Mouse (Mus musculus) left cerebral cortex, adult 18-20 months (tissue): ENCODE data around the gene Sh3d19. TPM values are rescaled to one million over a fixed set of nuclear protein-coding genes. Genes with fewer than 3 reads are reported as not detected.
A peak's percentile ranks its signal among the peaks of the same experiment; 100 is the strongest.

Experiments
- DNase-seq, 2 experiments: peaks; one replicate each; pipeline ENCODE4 v3.0.0; 2021 to 2022; ENCODE audit warnings: low spot score in 2 of 2, mixed read lengths in 1 of 2
- total RNA-seq, 2 experiments: library from RNA; stranded (reverse); gene quantifications; 2 replicates each; pipeline ENCODE4 v1.2.3; 2021

Gene Sh3d19
- total RNA-seq, 2 experiments from 2014 or later: 13.4 to 14.1 TPM

DNA sequence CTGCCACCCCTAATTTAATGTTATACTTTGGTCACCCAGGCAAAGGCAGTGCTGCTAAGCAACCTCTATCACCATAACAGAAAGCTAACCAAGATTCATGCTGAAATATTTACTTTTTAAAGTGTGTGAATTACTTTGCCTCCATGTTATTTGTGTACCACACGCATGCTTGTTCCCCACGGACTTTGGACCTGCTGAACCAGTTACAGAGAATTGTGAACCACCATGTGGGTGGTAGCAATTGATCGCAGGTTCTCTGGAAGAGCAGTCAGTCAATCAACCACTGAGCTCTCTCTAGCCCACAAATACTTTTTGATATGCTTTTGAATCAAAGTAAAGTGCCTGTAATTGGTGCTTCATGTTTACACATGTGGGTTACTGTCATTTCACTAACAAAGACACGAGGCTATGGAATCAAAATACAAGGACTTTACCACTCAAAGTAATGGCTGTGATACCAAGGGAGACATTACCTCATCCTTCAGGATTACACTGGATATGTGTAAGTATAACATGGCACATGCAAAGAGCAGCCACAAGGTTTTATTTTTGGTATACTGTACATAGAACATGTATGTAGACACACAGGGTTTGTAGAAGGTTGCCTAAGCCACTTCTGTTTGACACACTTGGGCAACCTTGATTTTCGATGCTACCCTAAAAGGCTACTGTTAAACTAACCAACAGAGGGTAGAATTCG is 164.2 kb downstream of the Sh3d19 start:
- DNase-seq: no peak

DNA sequence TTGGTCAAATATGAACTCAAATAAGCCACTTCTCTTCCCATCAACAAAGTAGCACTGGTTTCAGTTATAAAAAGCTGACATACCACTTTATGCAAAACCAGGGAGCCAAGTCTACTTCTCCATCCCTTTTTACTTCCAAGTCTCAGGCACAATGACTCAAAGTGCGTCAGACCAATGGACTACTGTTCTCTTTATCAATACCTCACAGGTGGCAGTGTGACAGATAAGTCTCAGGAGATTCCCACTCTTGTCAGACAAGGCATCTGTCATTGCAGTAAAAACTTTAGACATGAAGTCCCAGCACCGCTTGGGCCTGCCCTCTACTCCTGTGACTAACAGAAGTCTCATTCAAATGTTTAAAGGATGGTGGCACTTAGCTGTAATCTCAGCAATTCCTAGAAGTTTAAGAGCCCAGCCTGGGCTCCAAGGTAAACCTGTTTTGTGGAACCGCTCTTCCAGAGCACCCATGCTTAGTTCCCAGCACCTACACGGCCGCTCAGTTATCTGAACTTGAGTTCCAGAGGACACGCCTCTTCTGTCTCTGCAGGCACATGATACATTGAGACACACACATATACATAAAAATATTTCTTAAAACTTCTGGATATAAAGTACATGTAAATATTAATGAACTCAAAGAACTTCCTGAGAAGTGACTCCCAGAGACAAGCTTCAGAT is 165.1 kb downstream of the Sh3d19 start:
- no peak for DNase-seq

DNA sequence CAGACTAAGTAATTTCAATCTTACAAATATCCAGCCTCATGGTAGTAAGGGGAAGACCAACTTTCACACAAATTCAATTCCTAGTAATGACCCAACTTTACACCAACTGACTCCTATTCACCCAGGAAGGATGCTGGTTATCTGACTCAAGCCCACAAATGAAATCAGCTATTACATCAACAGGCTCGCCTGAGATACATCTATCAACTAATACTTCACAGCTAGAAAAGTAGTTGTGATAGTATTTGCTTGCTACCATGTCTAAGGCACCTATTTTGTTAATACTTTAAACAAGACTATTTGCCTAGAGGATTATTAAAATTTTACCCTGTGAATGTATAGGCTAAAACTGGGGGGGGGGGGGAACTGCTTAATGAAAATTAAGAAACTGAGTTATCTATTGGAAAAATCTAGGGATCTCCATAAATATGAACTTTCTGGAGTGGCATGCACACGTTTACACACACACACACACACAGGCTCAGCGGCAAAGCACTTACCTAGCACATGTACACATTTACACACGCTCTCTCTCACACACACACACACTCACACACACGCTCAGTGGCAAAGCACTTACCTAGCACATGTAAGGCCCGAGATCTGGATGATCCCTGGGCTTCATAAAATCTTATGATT is 166.1 kb downstream of the Sh3d19 start:
- DNase-seq: no peak

DNA sequence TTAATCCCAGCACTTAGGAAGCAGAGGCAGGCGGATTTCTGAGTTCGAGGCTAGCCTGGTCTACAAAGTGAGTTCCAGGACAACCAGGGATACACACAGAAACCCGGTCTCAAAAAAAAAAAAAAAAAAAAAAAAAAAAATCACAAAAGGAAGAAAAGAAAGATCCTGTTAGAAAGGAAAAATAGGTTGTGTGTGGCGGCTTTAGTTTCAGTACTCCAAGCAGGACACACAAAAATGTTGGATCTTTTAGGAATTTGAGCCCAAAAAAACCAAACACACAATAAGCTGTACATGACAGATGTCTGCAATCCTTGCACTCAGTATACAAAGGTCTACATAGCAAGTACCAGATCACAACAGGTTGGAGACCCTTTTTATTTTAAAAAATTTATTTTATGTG is 168.8 kb downstream of the Sh3d19 start:
- no peak for DNase-seq

DNA sequence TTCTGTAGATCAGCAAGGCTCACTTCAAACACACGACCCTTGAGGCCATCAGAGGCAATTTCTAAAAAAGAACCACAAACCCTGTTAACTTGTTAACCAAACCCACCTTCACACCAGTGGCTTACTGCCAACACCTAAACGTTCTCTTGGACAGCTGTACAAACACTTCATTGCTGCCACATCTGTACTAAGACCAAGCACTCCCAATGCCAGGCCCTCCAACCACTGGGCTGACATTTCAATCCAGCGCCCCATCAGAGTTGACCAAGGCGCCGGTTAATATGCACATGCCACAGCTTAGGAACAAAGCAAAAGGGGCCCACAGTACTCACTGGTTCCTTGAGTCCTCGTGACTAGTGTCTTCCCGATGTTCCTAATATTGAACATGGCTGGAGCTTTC is 170.5 kb downstream of the Sh3d19 start:
- DNase-seq: no peak

DNA sequence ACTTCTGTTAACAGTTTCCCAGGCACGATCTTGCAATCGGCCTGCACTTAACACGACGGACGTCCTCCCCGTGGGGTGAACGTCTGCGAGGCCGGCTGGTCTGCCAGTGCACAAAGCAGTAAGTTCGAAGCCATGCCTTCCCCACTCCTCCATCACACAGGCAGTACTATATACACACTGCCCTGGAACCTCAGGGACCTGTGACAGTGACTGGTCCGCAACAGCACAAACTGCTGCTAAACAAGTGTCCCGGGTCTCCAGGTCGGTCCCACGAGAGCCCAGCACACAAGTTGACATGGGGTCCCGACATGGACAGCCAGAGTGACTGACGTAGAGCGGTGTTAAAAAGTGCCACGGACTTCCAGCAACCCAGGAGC is 171.0 kb downstream of the Sh3d19 start:
- DNase-seq: no peak

DNA sequence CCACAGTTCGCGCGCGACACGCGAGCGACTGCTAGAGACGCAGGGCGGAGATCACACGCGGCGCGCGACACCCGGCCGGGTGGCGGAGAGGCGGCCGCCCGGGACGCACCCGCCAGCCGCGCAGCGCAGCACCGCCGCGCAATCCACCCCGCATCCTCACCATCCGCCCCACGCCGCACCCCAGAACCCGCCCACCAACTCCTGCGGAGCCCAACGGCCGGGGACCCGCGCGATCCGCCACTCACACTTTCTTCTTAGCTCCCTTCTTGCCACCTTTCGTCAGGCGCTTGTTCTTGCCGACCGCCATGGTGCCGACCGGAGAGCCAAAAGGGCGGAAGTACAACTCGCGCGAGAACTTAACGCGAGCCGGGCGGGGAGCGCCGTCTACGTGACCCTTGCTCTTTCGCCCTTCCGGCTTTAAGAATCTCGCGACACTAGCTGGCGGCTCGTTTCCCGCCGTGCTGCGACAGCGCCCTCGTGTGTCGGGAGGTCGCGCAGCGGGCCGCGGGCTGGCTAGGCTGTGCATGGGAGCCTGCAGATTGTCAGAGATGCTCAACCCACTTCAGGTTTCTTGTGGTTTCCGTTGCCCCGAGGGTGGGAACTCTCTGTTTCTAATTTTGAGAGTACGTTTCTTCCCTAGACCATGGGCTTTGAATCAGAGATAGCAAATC is 171.5 kb downstream of the Sh3d19 start, which contains the start of gene Rps3a1:
TSS of gene Rps3a1 (minus strand) at position 440 of the 671 bp plus-strand sequence.
- peak; percentile 99 to 100 for DNase-seq

DNA sequence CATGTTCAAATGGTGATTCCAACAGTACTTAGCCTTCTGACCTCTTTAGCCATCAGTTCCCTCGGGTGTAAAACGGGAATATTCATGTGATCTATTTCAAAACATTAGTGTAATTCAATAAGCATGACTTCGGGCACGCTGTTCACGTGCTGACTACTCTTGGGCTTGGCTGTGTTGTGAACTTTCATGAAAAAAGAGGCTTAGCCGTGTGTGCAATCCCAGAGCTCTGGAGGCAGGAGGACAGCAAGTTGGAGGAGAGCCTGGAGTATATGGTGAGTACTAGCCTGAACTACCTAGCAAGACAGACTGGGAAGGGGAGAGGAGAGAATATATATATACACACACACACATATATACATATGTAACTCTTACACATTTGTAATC is 172.0 kb downstream of the Sh3d19 start:
- DNase-seq: no peak

DNA sequence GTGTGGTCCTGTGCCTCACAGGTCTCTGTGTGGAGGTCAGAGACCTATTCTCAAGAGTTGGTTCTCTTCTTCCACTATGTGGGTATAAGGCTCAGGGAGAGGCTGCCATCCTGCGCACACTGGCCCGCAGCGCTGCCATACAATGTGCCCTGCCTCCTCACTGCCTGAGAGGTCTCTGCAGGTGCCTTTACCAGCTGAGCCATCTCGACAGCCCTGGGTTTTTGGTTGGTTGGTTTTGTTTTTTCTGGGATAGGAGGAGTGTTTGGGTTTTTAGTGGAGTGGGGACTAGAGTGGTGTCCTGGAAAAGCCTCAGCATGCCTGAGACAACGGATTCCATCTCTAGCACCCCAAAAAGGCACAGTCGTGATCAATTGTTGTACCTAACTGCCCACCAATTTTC is 172.4 kb downstream of the Sh3d19 start:
- no peak for DNase-seq

DNA sequence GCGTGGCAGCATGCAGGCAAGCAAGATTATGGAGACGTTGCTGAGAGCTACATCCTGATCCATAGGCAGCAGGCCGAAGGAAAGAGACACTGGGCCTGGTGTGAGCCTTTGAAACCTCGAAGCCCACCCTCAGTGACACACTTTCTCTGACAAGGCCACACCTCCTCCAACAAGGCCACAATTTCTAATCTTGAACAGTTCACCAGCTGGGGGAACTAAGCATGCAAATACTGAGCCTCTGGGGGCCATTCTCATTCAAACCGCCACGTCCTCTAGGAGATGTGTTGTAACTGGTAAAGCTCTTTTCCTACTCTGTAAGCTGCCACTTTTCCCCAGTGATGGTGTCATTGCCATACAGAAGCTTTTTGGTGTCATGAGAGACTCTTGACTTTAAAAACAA is 178.2 kb downstream of the Sh3d19 start:
- no peak for DNase-seq

DNA sequence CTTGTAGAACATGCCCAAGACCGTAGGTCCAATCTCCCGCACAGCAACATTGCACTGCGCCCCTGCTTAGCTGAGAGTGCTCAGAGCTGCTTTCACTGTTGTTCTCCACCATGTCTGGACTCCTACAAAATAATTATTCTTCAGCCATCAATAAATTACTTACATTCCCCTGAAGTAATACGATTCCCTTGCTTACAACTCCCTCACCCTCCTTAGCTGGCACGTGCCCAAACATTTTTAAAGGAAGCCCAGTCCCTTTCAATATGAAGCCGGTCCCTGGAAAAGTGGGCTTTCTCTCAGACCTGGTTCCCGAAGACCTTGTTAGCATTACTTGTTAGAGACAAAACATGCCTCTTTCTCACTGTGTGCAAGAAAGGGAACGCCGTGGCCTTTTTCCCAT is 178.6 kb downstream of the Sh3d19 start:
- DNase-seq: no peak

DNA sequence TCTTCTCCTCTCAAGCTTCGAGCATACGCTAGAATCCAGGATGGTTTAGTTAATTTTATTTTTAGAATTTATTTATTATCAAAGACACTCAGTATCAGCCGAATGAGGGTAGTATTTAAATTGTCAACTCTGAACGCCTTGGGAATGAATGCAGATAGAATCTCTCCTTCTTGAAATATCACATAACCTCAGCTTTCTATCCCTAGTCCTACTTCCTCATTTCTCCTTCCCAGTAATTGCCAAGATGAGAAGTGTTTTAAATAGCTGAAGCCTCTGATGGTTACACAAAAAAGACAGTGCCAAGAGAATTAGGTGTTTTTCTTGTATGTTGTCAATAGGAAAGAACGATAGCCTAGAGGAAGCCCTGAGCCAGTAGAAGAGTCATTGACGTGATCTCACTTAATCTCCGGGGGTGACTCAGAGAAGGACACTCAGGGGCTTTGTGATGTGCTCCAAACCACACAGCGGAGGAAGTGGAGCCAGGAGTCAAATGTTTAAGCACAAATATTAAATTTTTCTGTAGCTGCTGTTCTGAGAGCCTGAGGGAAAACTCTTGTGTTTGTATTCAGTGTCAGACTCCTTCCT is 198.0 kb downstream of the Sh3d19 start:
- DNase-seq: no peak

DNA sequence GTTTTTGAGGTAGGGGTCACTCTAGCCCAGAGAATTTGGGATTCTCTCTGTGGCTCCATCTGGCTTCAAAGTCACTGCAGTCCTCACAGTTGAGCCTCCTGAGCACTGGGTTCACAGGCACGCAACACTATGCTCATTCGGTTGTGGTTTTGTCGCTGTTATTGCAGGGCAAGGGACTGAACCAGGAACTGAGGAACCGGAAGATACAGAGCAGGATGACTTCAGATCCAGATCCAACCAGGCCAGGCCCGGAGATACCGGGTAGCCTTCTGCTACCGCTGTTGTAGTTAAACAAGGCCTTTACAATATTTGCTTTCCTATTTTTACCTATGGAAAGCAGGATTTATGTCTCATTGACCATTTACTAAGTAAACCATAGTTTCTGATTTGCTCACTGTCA is 208.8 kb downstream of the Sh3d19 start:
- DNase-seq: no peak

Other genes with a start within 250 kb of the Sh3d19 start
- gene Fam160a1, start 153.8 kb upstream of the Sh3d19 start, total RNA-seq: 1 to 10 TPM; 3.4 to 3.7 TPM
- gene Glt28d2, start 83.6 kb upstream of the Sh3d19 start, total RNA-seq: under 1 TPM; 0.37 to 0.52 TPM
- gene Gm37240, start 83.6 kb upstream of the Sh3d19 start, total RNA-seq: 1 to 10 TPM in 1 of 2 experiments, not detected in 1; 2.3 TPM
- gene Prss48, start 31.4 kb downstream of the Sh3d19 start, total RNA-seq: not detected
- gene Rps3a1, start 171.6 kb downstream of the Sh3d19 start, total RNA-seq: 100 to 1,000 TPM; 416 to 437 TPM